Mouse (Mus musculus): ENCODE measurements around the gene Gm49387. TPM values are rescaled to one million over a fixed set of nuclear protein-coding genes. Genes with fewer than 3 reads are reported as not detected.

Gm49387 gene
- polyA plus RNA-seq, 1 experiment = not detected

DNA sequence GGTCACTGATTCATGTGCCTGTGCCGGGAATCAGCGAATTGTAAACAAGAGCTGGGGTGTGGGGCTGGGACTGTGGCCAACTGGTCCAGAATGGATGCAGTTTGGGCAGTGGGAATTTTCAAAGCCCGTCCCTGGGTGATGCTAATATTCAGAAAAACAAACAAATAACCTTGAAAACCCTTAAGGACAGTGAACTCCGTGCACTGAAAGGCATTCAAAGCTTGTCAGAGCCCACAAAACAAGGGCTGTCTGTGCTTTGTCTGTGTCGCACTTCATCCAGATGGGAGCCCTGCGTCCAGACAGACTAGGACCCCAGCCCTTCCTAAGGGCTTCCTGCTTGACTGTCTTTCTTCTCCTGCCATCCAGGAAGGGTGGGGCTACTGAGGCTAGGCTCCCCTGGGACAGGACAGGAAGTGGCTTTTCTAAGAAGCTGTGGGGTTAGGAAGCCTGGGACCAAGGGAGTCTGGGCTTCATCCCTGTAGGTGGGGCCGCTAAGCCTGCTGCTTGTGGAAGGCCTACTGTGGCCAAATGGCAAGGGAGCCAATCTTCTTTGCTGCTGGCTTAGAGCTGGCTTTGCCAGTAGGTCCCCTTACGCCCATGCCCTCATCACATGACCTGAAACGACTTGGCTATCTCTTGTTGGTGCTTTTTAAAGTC lies 22.0 kb upstream of the Gm49387 start:
- no peak for DNase-seq (ENCODE audit: low read depth)

DNA sequence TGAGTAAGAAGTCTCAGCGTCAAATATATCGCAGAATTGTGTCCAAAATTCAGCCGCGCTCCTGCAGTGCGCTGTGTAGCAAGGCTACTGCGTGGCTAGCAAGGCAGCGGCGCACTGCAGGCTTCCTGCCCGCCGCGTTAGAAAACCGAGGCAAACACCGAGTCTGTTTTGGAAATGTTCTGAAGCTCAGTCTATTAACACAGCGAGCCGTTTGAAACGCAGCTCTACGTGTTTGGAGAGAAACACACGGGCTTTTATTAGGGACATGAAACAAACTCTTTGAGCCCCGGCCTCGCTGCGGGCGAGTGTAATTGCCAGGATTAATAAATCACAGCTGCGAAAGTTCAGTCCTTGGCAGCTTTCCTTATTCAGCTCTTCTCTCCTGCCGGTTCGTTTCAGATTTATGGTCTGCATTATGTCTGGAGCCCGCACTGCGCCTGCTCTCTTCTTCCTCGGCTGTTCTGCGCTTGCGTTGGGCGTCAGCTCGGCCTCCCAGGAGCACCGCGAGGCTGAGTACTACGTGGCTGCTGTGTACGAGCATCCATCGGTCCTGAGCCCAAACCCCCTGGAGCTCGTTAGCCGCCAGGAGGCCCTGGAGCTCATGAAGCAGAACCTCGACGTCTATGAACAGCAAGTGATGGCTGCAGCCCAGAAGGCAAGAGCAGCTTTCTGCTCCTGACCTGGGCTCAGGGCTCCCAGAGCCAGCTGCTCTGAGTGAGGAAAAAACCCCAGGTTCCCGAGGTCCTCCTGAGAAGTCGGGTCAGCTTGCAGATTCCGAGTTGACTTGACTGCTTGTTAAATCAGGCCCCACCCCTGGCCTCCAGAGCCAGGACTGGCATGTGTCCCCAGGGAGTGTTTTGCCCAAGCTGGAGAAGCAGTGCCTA lies 21.2 kb upstream of the Gm49387 start:
- no peak for DNase-seq (ENCODE audit: low read depth)

DNA sequence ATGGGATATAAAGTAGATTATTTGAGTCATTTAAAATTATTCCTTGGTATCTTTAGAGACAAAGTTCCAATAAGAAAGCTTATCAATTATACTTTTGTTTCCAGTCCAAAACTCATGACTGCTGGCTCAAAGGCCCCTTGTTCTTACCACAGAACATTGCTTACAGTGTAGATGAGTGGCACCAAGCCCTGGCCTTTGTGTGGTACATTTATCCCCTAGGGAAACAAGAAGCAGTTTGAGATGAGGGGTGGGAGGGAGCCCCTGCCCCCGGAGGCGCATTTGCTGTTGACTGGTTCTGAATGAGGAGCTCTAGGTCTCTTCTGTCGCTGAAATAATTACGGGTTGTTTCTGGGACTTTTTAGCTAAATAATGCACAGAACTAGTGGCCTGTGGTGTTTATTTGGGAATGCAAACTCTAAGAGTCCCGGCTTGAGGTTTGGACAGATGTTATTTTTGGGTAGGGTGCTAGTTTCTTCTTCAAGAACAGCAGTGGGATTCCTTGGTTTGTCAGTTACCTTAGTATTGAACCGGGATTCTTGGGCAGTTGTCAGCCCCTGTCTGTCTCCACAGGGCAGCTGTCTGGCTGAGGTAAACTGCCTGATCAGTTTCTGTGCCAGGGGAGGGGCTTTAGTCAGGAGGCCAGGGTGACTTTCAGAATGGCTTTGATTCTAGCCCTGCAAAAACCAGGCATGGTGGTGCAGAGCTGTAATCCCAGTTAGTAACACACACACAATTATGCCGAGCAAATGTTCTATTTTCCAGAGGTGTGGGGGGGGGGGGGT lies 19.8 kb upstream of the Gm49387 start:
- DNase-seq (ENCODE audit: low read depth) = no peak

- DNase-seq (ENCODE audit: low read depth) = no peak
Observed at GRCm38 (mm10) chr14:31659501-31660181, 19.0 kb upstream of the Gm49387 start.

- DNase-seq (ENCODE audit: low read depth) = no peak
Observed at GRCm38 (mm10) chr14:31658126-31658680, 17.5 kb upstream of the Gm49387 start.

GRCm38 (mm10) chr14:31656857-31657645 lies 16.4 kb upstream of the Gm49387 start:
- no peak for DNase-seq (ENCODE audit: low read depth)

GRCm38 (mm10) chr14:31656386-31656785 lies 15.7 kb upstream of the Gm49387 start:
- no peak for DNase-seq (ENCODE audit: low read depth)

DNA sequence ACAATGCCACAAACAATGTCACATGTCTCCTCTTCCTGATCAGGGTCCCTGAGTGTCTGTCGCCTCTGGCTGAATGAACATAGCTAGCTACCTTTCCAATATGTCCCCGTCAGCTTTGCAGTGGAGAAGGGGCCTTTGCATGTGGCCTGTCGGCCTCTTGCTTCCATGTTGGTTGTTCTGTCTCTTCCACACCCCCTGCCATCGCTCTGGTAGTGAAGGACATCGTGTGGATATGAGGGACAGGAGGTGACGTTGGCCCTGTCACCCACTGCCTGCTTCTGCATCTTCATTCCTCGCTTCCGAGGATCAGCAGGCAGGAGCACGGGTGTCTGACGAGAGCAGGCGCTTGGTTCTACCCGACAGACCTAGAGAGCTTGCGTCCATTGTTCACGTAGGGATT lies 14.7 kb upstream of the Gm49387 start:
- no peak for DNase-seq (ENCODE audit: low read depth)

GRCm38 (mm10) chr14:31654816-31655215 lies 14.1 kb upstream of the Gm49387 start:
- DNase-seq (ENCODE audit: low read depth) = no peak

GRCm38 (mm10) chr14:31653101-31653875 lies 12.6 kb upstream of the Gm49387 start:
- no peak for DNase-seq (ENCODE audit: low read depth)

DNA sequence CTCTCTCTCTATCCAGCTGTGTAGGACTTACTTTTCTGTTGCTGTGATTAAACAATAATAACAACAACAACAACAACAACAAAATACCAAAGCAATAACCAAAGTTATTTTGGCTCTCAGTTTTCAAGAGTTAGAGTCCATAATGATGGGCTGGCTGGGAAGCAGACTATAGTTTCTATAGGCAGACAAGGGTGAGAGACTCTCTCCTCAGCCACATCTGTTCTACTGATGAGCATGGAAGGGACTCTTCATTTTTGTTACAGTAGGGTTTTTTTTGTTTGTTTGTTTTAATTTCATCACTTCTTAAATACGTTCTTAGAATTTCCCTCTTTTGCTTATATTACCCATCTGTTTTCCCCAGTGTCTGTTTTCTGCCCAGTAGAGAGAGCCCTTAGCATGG lies 11.9 kb upstream of the Gm49387 start:
- DNase-seq (ENCODE audit: low read depth) = no peak

DNA sequence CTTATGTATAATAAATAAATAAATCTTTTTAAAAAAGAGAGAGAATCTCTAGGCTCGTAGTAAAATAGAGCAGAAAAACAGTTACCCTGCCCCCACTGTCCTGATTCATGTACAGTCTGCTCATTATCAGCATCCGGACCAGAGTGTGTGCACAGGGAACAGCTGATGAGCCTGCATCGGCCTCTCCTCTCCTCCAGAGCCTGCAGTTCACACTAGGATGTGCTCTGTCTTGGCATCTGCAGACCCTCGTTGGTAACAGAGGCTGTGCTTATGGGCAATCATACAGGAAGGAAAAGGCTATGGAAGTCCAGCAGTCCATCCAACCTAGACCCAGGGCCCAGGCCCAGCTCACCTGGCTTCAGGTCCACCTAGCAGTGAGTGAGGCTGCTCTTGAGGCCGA lies 11.4 kb upstream of the Gm49387 start:
- DNase-seq (ENCODE audit: low read depth) = no peak

- DNase-seq (ENCODE audit: low read depth) = no peak
Observed at GRCm38 (mm10) chr14:31651206-31651605, 10.5 kb upstream of the Gm49387 start.

DNA sequence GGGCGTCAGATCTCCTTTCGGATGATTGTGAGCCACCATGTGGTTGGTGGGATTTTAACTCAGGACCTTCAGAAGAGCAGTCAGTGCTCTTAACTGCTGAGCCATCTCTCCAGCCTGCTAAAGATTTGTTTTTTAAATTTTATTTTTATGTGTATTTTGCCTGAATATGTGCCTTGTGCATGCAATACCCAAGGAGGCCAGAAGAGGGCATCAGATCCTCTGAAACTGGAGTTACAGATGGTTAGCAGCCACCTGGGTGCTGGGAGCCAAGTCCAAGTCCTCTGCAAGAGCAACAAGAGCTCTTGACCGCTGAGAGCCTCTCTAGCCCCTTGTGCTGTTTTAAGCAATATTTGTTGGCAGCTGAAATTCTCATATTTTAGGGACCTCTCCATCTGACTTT lies 9.7 kb upstream of the Gm49387 start:
- no peak for DNase-seq (ENCODE audit: low read depth)

DNA sequence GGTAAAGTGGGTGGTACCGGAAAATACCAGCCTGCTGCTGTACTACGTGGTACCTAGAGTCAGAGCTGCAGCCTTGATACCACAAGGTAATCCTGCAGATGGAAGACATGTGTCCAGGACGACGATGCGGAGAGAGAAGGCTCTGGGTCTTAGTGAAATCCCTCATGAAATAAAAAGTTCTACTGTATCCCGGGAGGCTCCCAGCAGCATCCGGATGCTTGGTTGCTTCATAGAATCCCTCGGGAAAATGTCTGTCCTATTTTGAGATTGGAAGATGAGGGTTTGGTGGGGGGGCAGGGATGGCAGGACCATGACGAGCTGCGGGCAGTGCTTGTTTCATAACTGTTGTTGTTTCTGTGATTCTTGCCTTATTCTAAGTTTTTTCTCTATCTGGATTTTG lies 7.3 kb upstream of the Gm49387 start:
- DNase-seq (ENCODE audit: low read depth) = no peak

- peak; percentile 95 for DNase-seq (ENCODE audit: low read depth)
Observed at GRCm38 (mm10) chr14:31645920-31646319, 5.2 kb upstream of the Gm49387 start.

- DNase-seq (ENCODE audit: low read depth) = peak; percentile 60
Observed at GRCm38 (mm10) chr14:31644931-31645547, 4.4 kb upstream of the Gm49387 start.

DNA sequence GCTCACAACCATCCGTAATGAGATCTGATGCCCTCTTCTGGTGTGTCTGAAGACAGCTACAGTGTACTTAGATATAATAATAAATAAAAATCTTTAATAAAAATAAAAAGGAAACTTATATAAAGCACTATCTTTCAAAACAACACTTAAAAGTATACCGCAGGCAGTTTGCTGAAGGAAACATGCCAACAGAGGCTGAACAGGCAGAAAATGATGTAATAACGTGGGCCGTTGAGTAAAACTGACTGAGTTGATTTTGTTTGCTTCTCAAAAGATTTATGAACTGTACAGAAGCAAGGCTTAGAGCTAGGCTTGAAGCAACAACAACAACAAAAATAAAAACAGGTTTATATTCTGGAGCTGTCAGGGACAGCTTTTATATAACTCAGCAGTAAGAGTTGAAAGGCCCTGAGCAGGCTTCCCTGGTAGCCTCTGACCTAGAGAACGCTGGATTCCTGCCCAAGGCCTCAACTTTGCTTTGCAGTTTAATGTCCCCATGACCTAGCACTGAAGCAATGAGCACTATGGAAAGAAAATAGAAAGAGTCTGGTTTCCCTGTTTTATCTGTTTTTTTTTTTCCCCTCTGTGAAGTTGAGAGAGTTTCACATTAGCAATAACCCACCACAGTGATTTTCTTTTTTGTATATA lies 3.6 kb upstream of the Gm49387 start:
- no peak for DNase-seq (ENCODE audit: low read depth)

Measured in gonadal fat pad, adult 2 months (tissue).